Mouse (Mus musculus) heart, postnatal 36 days (tissue): ENCODE measurements around the gene Gpld1. TPM values are rescaled to one million over a fixed set of nuclear protein-coding genes. Genes with fewer than 3 reads are reported as not detected.

ENCODE experiments used
- DNase-seq, 2 experiments: peaks; one replicate each; pipeline ENCODE4 v3.0.0; 2021 to 2022
- intact Hi-C: fragments of 180-260 bp; cut with DNase I; formaldehyde crosslinking; loops from one replicate; pipeline ENCODE4 v1.15.1; 2025
- total RNA-seq, 2 experiments: library from RNA; stranded (reverse); gene quantifications; 2 replicates each; pipeline ENCODE4 v1.2.3; 2021

Gpld1 gene
- 1 to 10 TPM; 1.4 to 2.5 TPM for total RNA-seq

GRCm38 (mm10) chr13:24942512-24943282 lies at the start of gene Gpld1:
Gene Gpld1, plus strand, starts transcription at chr13:24943152.
- no peak for DNase-seq
- intact Hi-C loops, result no loop called here

GRCm38 (mm10) chr13:24893880-24894279 lies 49.1 kb upstream of the Gpld1 start:
- intact Hi-C loops, result no loop called here
- no peak for DNase-seq

- intact Hi-C loops, result no loop called here
- no peak for DNase-seq
Observed at GRCm38 (mm10) chr13:24901916-24902315, 41.0 kb upstream of the Gpld1 start.

- peak; percentile 21 to 24 for DNase-seq
- intact Hi-C loops, result no loop called here
Observed at GRCm38 (mm10) chr13:24903412-24903811, 39.5 kb upstream of the Gpld1 start.

GRCm38 (mm10) chr13:24905422-24905821 lies 37.5 kb upstream of the Gpld1 start:
- intact Hi-C loops, result no loop called here
- no peak for DNase-seq

- intact Hi-C loops, result no loop called here
- DNase-seq, result no peak
Observed at GRCm38 (mm10) chr13:24906831-24907570, 36.0 kb upstream of the Gpld1 start.

GRCm38 (mm10) chr13:24909112-24909511 lies 33.8 kb upstream of the Gpld1 start:
- DNase-seq, result no peak
- intact Hi-C loops, result no loop called here

GRCm38 (mm10) chr13:24913576-24913975 lies 29.4 kb upstream of the Gpld1 start:
- intact Hi-C loops, result no loop called here
- no peak for DNase-seq

GRCm38 (mm10) chr13:24914915-24915314 lies 28.0 kb upstream of the Gpld1 start:
- intact Hi-C loops, result loop anchor here (5.0 kb wide), 1 partner anchor 73 kb away; no protein-coding TSS in a partner anchor

GRCm38 (mm10) chr13:24915831-24916230 lies 27.1 kb upstream of the Gpld1 start:
- intact Hi-C loops, result loop anchor here (5.0 kb wide), 1 partner anchor 74 kb away; no protein-coding TSS in a partner anchor
- DNase-seq, result no peak

More at GRCm38 (mm10) chr13:24914915-24915314, 28.0 kb upstream of the Gpld1 start:
- DNase-seq, result no peak

- intact Hi-C loops, result loop anchor here (5.0 to 10.0 kb wide), 4 partner anchors 38 to 438 kb away; partner anchors contain the start of genes Acot13 and Tdp2
- DNase-seq, result peak; percentile 44 to 48
Observed at GRCm38 (mm10) chr13:24920333-24920977, 22.5 kb upstream of the Gpld1 start.

GRCm38 (mm10) chr13:24921281-24921680 lies 21.7 kb upstream of the Gpld1 start:
- intact Hi-C loops, result loop anchor here (5.0 to 10.0 kb wide), 4 partner anchors 39 to 439 kb away; partner anchors contain the start of genes Acot13 and Tdp2
- DNase-seq, result no peak

- no peak for DNase-seq
- intact Hi-C loops, result loop anchor here (5.0 to 10.0 kb wide), 4 partner anchors 42 to 442 kb away; partner anchors contain the start of genes Acot13 and Tdp2
Observed at GRCm38 (mm10) chr13:24923991-24924390, 19.0 kb upstream of the Gpld1 start.

GRCm38 (mm10) chr13:24930591-24930990 lies 12.4 kb upstream of the Gpld1 start:
- DNase-seq, result no peak
- intact Hi-C loops, result no loop called here

- intact Hi-C loops, result no loop called here
- no peak for DNase-seq
Observed at GRCm38 (mm10) chr13:24933199-24933598, 9.8 kb upstream of the Gpld1 start.

GRCm38 (mm10) chr13:24936772-24937107 lies 6.2 kb upstream of the Gpld1 start:
- intact Hi-C loops, result no loop called here
- DNase-seq, result no peak

- intact Hi-C loops, result no loop called here
Observed at GRCm38 (mm10) chr13:24937108-24937838, 5.7 kb upstream of the Gpld1 start, which contains the start of gene Aldh5a1. Gene Aldh5a1, minus strand, starts transcription at chr13:24937661.

GRCm38 (mm10) chr13:24937839-24938166 lies 5.1 kb upstream of the Gpld1 start:
- intact Hi-C loops, result loop anchor here (1.0 kb wide), 1 partner anchor 50 kb away; no protein-coding TSS in a partner anchor
- DNase-seq, result no peak

More at GRCm38 (mm10) chr13:24937108-24937838, 5.7 kb upstream of the Gpld1 start, which contains the start of gene Aldh5a1:
- DNase-seq, result peak; percentile 78 to 79

- peak; percentile 76 to 78 for DNase-seq
- intact Hi-C loops, result loop anchor here (1.0 kb wide), 1 partner anchor 50 kb away; no protein-coding TSS in a partner anchor
Observed at GRCm38 (mm10) chr13:24938683-24939082, 4.3 kb upstream of the Gpld1 start.

GRCm38 (mm10) chr13:24939472-24939871 lies 3.5 kb upstream of the Gpld1 start:
- intact Hi-C loops, result no loop called here

More at GRCm38 (mm10) chr13:24939472-24939871, 3.5 kb upstream of the Gpld1 start:
- no peak for DNase-seq
